Comparison of ENCODE assay signal across 9 mouse cellular contexts in genomic region chr4:117608265-117608664, GRCm38 (mm10). TPM values are rescaled to one million over a fixed set of nuclear protein-coding genes. Genes with fewer than 3 reads are reported as not detected.
DNase-seq lines count a peak whose midpoint lies in the region; ATAC-seq lines count a peak whose summit lies in the region.
"Had no signal": no experiment of that assay in that cellular context is flagged by ENCODE, and none has a peak within 500 bp of the region (broad histone marks: within the 10 kb centered on the region; RNA-seq: fewer than 3 reads in every experiment).

No protein-coding gene starts in this region.

- H3K36me3 ChIP-seq in forebrain, embryonic 13.5 days (ENCODE audit: poor library complexity, severe bottlenecking), result peaks cover 33% of the 10 kb centered on the region
- H3K36me3 ChIP-seq in forebrain, embryonic 16.5 days (ENCODE audit: control insufficient read depth, insufficient read depth), result no peaks in the 10 kb centered on the region
- no peaks in the 10 kb centered on the region; the same call in 1 of the 2 replicates for H3K36me3 ChIP-seq in midbrain, embryonic 11.5 days (ENCODE audit: control insufficient read depth, insufficient read depth, low read length)
- H3K36me3 ChIP-seq in midbrain, embryonic 16.5 days (ENCODE audit: control insufficient read depth, insufficient read depth, low read length), result peaks cover 3% of the 10 kb centered on the region; the same call in 1 of the 2 replicates
- H3K36me3 ChIP-seq in limb, embryonic 11.5 days (ENCODE audit: control insufficient read depth, insufficient read depth, low read length), result peaks cover 3% of the 10 kb centered on the region; the same call in 1 of the 2 replicates

- H3K4me3 ChIP-seq in forebrain, embryonic 13.5 days, result no peak overlapping the region
- no peak overlapping the region for H3K4me3 ChIP-seq in forebrain, embryonic 16.5 days (replicated peaks; ENCODE audit: low read length)
- no peak overlapping the region for H3K4me3 ChIP-seq in midbrain, embryonic 11.5 days (ENCODE audit: low read depth, low read length)
- H3K4me3 ChIP-seq in midbrain, embryonic 16.5 days (ENCODE audit: low read depth, low read length), result no peak overlapping the region
- H3K4me3 ChIP-seq in limb, embryonic 11.5 days (ENCODE audit: low read depth, low read length), result no peak overlapping the region

- intact Hi-C loops in left cerebral cortex, postnatal 36 days (cut with DNase I), result no loop called here

- H3K9me3 ChIP-seq in forebrain, embryonic 13.5 days (replicated peaks), result no peaks in the 10 kb centered on the region
- no peaks in the 10 kb centered on the region for H3K9me3 ChIP-seq in forebrain, embryonic 16.5 days (ENCODE audit: control insufficient read depth, low read length)
- H3K9me3 ChIP-seq in midbrain, embryonic 11.5 days (ENCODE audit: control insufficient read depth, low read length), result no peaks in the 10 kb centered on the region
- no peaks in the 10 kb centered on the region for H3K9me3 ChIP-seq in midbrain, embryonic 16.5 days (replicated peaks; ENCODE audit: control insufficient read depth, low read length, poor library complexity, severe bottlenecking)
- H3K9me3 ChIP-seq in limb, embryonic 11.5 days (ENCODE audit: control insufficient read depth, low read length), result no peaks in the 10 kb centered on the region

- no peak overlapping the region for H3K4me2 ChIP-seq in forebrain, embryonic 13.5 days
- no peak overlapping the region for H3K4me2 ChIP-seq in forebrain, embryonic 16.5 days (ENCODE audit: low read length)
- H3K4me2 ChIP-seq in midbrain, embryonic 11.5 days, result no peak overlapping the region
- H3K4me2 ChIP-seq in midbrain, embryonic 16.5 days (ENCODE audit: low read length), result no peak overlapping the region
- no peak overlapping the region for H3K4me2 ChIP-seq in limb, embryonic 11.5 days (ENCODE audit: low read depth, severe bottlenecking)

- H3K4me1 ChIP-seq in forebrain, embryonic 13.5 days, result peaks cover 29% of the 10 kb centered on the region
- H3K4me1 ChIP-seq in forebrain, embryonic 16.5 days (replicated peaks; ENCODE audit: control insufficient read depth, insufficient read depth, low read length), result peaks cover 22% of the 10 kb centered on the region
- peaks cover 19% of the 10 kb centered on the region for H3K4me1 ChIP-seq in midbrain, embryonic 11.5 days (ENCODE audit: control insufficient read depth, insufficient read depth, low read length)
- H3K4me1 ChIP-seq in midbrain, embryonic 16.5 days (ENCODE audit: control insufficient read depth, insufficient read depth, low read length), result peaks cover 23% of the 10 kb centered on the region
- H3K4me1 ChIP-seq in limb, embryonic 11.5 days (ENCODE audit: control insufficient read depth, insufficient read depth, low read length), result peaks cover 45% of the 10 kb centered on the region

- WGBS in forebrain, embryonic 13.5 days, result 77% methylated on average over 9 of the region's 9 CpGs
- 58% methylated on average over 9 of the region's 9 CpGs for WGBS in forebrain, embryonic 16.5 days
- 88% methylated on average over 9 of the region's 9 CpGs for WGBS in midbrain, embryonic 11.5 days
- WGBS in midbrain, embryonic 16.5 days, result 70% methylated on average over 9 of the region's 9 CpGs
- 50% methylated on average over 9 of the region's 9 CpGs for WGBS in limb, embryonic 11.5 days

- no peaks in the 10 kb centered on the region for H3K27me3 ChIP-seq in forebrain, embryonic 13.5 days
- H3K27me3 ChIP-seq in forebrain, embryonic 16.5 days (replicated peaks; ENCODE audit: control insufficient read depth, insufficient read depth, low read length), result no peaks in the 10 kb centered on the region
- no peaks in the 10 kb centered on the region for H3K27me3 ChIP-seq in midbrain, embryonic 11.5 days (ENCODE audit: control insufficient read depth, insufficient read depth, low read length)
- no peaks in the 10 kb centered on the region for H3K27me3 ChIP-seq in midbrain, embryonic 16.5 days (ENCODE audit: control insufficient read depth, insufficient read depth, low read depth, low read length)
- H3K27me3 ChIP-seq in limb, embryonic 11.5 days (ENCODE audit: control insufficient read depth, insufficient read depth, low read length), result no peaks in the 10 kb centered on the region

- no peak overlapping the region for H3K9ac ChIP-seq in forebrain, embryonic 13.5 days
- no peak overlapping the region for H3K9ac ChIP-seq in forebrain, embryonic 16.5 days (replicated peaks; ENCODE audit: low read depth, low read length)
- H3K9ac ChIP-seq in midbrain, embryonic 11.5 days (ENCODE audit: low read length), result no peak overlapping the region
- no peak overlapping the region for H3K9ac ChIP-seq in midbrain, embryonic 16.5 days (ENCODE audit: low read depth, low read length)
- no peak overlapping the region for H3K9ac ChIP-seq in limb, embryonic 11.5 days (ENCODE audit: low read length)

- peak overlapping the region; percentile 31; the same call in 1 of the 2 replicates for H3K27ac ChIP-seq in forebrain, embryonic 13.5 days
- H3K27ac ChIP-seq in forebrain, embryonic 16.5 days (ENCODE audit: low read length), result no peak overlapping the region
- no peak overlapping the region for H3K27ac ChIP-seq in midbrain, embryonic 11.5 days (ENCODE audit: low read depth, low read length)
- no peak overlapping the region for H3K27ac ChIP-seq in midbrain, embryonic 16.5 days (ENCODE audit: low read length)
- H3K27ac ChIP-seq in limb, embryonic 11.5 days (replicated peaks; ENCODE audit: low read depth, low read length), result peak overlapping the region; percentile 72

- DNase-seq in midbrain, embryonic 11.5 days (ENCODE audit: low spot score, missing footprints), result peak; percentile 44
- DNase-seq in cerebellum, postnatal 36 days, result peak; percentile 13 to 28
- DNase-seq in limb, embryonic 11.5 days (ENCODE audit: low spot score), result no peak
- no peak for DNase-seq in left cerebral cortex, postnatal 36 days (ENCODE audit: low spot score in 2 of 2)
- DNase-seq in frontal cortex, postnatal 14 days (ENCODE audit: low spot score in 2 of 2), result no peak
- DNase-seq: layer of hippocampus, adult 9-11 months had no signal

- no peak for ATAC-seq in forebrain, embryonic 13.5 days
- ATAC-seq in forebrain, embryonic 16.5 days, result no peak
- no peak for ATAC-seq in midbrain, embryonic 11.5 days (ENCODE audit: low FRiP score)
- no peak for ATAC-seq in midbrain, embryonic 16.5 days
- ATAC-seq in limb, embryonic 11.5 days (ENCODE audit: insufficient number of reproducible peaks, low FRiP score, low TSS enrichment, low read depth), result no peak

RNA-seq across cellular contexts. Expression of gene Eri3, which starts 58.1 kb away (rescaled TPM):
- 186 and 188 TPM in 2 replicates for polyA plus RNA-seq in forebrain, embryonic 13.5 days (2015; fragmentation: Nextera tagmentation; extraction: Ambion mirVana)
- polyA plus RNA-seq in forebrain, embryonic 16.5 days (2015; fragmentation: Nextera tagmentation; extraction: Ambion mirVana), result 256 and 257 TPM in 2 replicates
- polyA plus RNA-seq in midbrain, embryonic 11.5 days (2014; fragmentation: Nextera tagmentation; extraction: Ambion mirVana), result 121 and 132 TPM in 2 replicates
- 256 and 282 TPM in 2 replicates for polyA plus RNA-seq in midbrain, embryonic 16.5 days (2015; fragmentation: Nextera tagmentation; extraction: Ambion mirVana)
- polyA plus RNA-seq in limb, embryonic 11.5 days (2014; fragmentation: Nextera tagmentation; extraction: Ambion mirVana), result 140 and 151 TPM in 2 replicates
- total RNA-seq in left cerebral cortex, postnatal 36 days (2021), result 100 to 1,000 TPM; 215 to 252 TPM

Comparison
In these comparisons a context has a peak if more than half of its experiments do, and no peak if none do; other contexts are left out.
1. H3K27ac ChIP-seq: peak in forebrain, embryonic 13.5 days (single experiment) and limb, embryonic 11.5 days (single experiment); none in forebrain, embryonic 16.5 days (single experiment), midbrain, embryonic 11.5 days (single experiment) and midbrain, embryonic 16.5 days (single experiment).
2. DNase-seq: peak in midbrain, embryonic 11.5 days (single experiment) and cerebellum, postnatal 36 days (2 of 2); none in limb, embryonic 11.5 days (single experiment), left cerebral cortex, postnatal 36 days (0 of 2) and frontal cortex, postnatal 14 days (0 of 2).